Mouse (Mus musculus) hindbrain, embryonic 14.5 days (tissue): ENCODE measurements around the gene Ubac2. TPM values are rescaled to one million over a fixed set of nuclear protein-coding genes. Genes with fewer than 3 reads are reported as not detected.

Source experiments
- ATAC-seq: fragments of 200-750 bp; cut with Nextera tagmentation; 2 replicates; pipeline ENCODE4 v1.8.0; 2017; ENCODE audit warnings: moderate number of reproducible peaks, mild to moderate bottlenecking, moderate TSS enrichment, moderate library complexity; ENCODE audit not compliant: low FRiP score
- DNase-seq: peaks from one replicate; pipeline ENCODE4 v3.0.0-alpha.2; 2015; ENCODE audit warnings: low spot score
- H3K27ac ChIP-seq: fragments of 300-500 bp; sonication (generic); 2 replicates; pipeline ENCODE4 v1.5.1; 2014; ENCODE audit warnings: mild to moderate bottlenecking, moderate library complexity
- H3K27me3 ChIP-seq: fragments of 300-500 bp; sonication (generic); 2 replicates; pipeline ENCODE4 v1.6.1; 2014; ENCODE audit warnings: mild to moderate bottlenecking, low read length, mixed read lengths; ENCODE audit not compliant: control insufficient read depth, insufficient read depth
- H3K36me3 ChIP-seq: fragments of 300-500 bp; sonication (generic); replicated peaks from 2 replicates; pipeline ENCODE4 v1.6.1; 2014; ENCODE audit not compliant: control insufficient read depth, insufficient read depth
- H3K4me1 ChIP-seq: fragments of 300-500 bp; sonication (generic); replicated peaks from 2 replicates; pipeline ENCODE4 v1.6.1; 2014; ENCODE audit warnings: antibody characterized with exemption, low read length, mixed read lengths; ENCODE audit not compliant: control insufficient read depth, insufficient read depth
- H3K4me2 ChIP-seq: fragments of 300-500 bp; sonication (generic); replicated peaks from 2 replicates; pipeline ENCODE4 v1.6.1; 2014; ENCODE audit warnings: mild to moderate bottlenecking, moderate library complexity
- H3K4me3 ChIP-seq: fragments of 300-500 bp; sonication (generic); replicated peaks from 2 replicates; pipeline ENCODE4 v1.5.1; 2014; ENCODE audit warnings: mild to moderate bottlenecking, low read length
- H3K9ac ChIP-seq: fragments of 300-500 bp; sonication (generic); 2 replicates; pipeline ENCODE4 v1.6.1; 2014
- H3K9me3 ChIP-seq: fragments of 300-500 bp; sonication (generic); 2 replicates; pipeline ENCODE4 v1.6.1; 2016; ENCODE audit warnings: low read length; ENCODE audit not compliant: control insufficient read depth
- WGBS: fragments of 180-500 bp; shearing (Covaris S2); extraction: QIAGEN DNeasy Blood & Tissue Kit; methylation state at CpG from one replicate; pipeline ENCODE4 v1.1.7; 2014; 5-methylcytosine and 5-hydroxymethylcytosine counted together
- polyA plus RNA-seq: library from polyadenylated mRNA; unstranded; fragments of >200 nt; fragmentation: Nextera tagmentation; extraction: Ambion mirVana; gene quantifications from 2 replicates; pipeline ENCODE4 v1.2.1, GENCODE M21; 2014

Gene Ubac2
- polyA plus RNA-seq, 1 experiment from 2014 or later: 49.6 TPM

- no peak overlapping the region for H3K27ac ChIP-seq
- no peak overlapping the region for H3K4me2 ChIP-seq
- H3K9ac ChIP-seq: no peak overlapping the region
- H3K4me3 ChIP-seq: no peak overlapping the region
- WGBS: 94% methylated on average over 6 of the region's 6 CpGs
- DNase-seq (no peak), ATAC-seq (no peak)
- H3K4me1 ChIP-seq: no peaks in the 10 kb centered on the region
- peaks cover 8% of the 10 kb centered on the region; the same call in 1 of the 2 replicates for H3K36me3 ChIP-seq
- no peaks in the 10 kb centered on the region for H3K27me3 ChIP-seq
- no peaks in the 10 kb centered on the region for H3K9me3 ChIP-seq
Observed at GRCm38 (mm10) chr14:121901511-121901910, 23.1 kb downstream of the Ubac2 start.

DNA sequence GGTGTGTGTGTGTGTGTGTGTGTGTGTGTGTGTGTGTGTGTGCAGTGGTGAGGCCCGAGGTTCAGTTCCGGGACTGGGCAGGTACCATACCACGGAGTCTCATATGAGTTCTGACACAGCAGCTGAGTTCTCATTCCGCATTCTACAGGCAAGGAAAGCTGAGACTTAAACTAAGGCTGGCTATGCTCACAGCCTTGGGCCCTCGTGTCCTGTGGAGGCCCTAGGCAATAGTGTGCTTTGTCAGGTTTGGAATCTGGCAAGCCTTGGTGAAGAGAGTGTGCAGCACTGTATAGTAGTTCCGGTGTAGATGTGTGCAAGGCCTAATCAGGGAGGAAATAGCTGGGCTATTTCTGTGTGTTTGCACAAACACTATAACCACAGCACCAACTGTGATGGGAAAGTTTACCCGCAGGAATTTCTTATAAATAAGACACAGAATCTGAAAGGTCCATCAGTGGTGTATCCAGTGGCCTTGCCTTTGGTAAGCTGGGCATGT is 25.0 kb downstream of the Ubac2 start:
- ATAC-seq: no peak

DNA sequence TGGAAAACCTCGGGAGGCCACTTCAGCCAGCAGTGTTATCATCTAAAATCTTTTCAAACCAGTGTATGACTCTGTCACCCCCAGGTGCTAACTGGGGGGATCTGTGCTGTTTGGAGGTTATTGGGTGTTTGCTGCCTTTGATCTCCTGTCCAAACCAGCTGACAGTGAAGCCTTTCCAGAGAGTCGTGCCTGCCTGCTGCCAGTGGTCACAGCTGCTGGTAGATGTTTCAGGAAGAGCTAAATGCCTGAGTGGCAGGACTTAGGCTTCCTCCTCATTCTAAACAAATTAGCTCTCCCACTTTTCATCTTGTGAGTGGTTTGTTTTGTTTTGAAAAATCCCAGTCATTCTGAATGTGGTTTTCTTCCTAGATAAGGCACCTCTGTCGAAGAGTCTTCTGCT is 26.3 kb downstream of the Ubac2 start:
- DNase-seq: no peak
- 75% methylated on average over 3 of the region's 3 CpGs for WGBS

More for the DNA sequence above, 25.0 kb downstream of the Ubac2 start:
- H3K27me3 ChIP-seq: no peaks in the 10 kb centered on the region
- no peak overlapping the region for H3K9ac ChIP-seq
- H3K4me3 ChIP-seq: no peak overlapping the region
- H3K9me3 ChIP-seq: no peaks in the 10 kb centered on the region
- no peak overlapping the region for H3K27ac ChIP-seq
- DNase-seq: no peak
- no peak overlapping the region for H3K4me2 ChIP-seq
- 93% methylated on average over 7 of the region's 7 CpGs for WGBS
- H3K4me1 ChIP-seq: no peaks in the 10 kb centered on the region
- peaks cover 22% of the 10 kb centered on the region for H3K36me3 ChIP-seq

DNA sequence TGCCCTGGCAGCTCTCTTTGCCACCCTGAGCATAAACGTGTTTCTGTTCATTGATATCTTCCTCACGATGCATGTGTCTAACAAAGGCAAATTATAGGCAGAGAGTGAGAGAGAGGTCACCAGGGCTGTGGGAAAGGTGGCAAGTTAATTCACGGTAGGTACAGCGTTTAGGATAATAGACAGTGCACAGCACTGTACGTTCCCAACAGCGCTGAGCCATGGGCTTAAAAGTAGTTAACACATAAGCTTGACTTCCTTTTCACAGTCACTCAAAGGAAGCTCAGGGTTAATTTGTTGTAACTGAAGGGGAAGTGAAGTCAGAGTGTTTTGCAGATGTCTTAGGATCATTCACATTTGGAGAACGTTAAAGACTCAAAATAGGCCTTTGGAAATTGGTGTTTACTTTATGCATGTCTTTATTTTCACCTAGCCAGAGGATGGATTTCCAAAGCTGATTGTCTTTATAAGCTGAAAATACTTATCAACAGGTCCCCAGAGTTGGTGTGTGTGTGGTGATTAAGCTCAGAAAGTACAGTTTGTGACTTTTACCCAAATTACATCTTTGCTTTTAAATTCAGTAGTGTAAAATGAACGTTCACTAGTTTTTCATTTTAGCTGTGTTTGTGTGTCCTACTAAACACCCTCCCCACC is 28.0 kb downstream of the Ubac2 start:
- no peak overlapping the region for H3K27ac ChIP-seq
- peaks cover 48% of the 10 kb centered on the region for H3K36me3 ChIP-seq
- no peak overlapping the region for H3K4me3 ChIP-seq
- WGBS: 88% methylated on average over 8 of the region's 8 CpGs
- no peak overlapping the region for H3K4me2 ChIP-seq
- no peaks in the 10 kb centered on the region for H3K9me3 ChIP-seq
- ATAC-seq (no peak), DNase-seq (no peak)
- no peaks in the 10 kb centered on the region for H3K4me1 ChIP-seq
- no peak overlapping the region for H3K9ac ChIP-seq
- H3K27me3 ChIP-seq: no peaks in the 10 kb centered on the region

More for the DNA sequence above, 26.3 kb downstream of the Ubac2 start:
- Histone ChIP-seq H3K9ac (no peak overlapping the region), H3K9me3 (no peaks in the 10 kb centered on the region), H3K27ac (no peak overlapping the region), H3K36me3 (peaks cover 34% of the 10 kb centered on the region), H3K27me3 (no peaks in the 10 kb centered on the region), H3K4me2 (no peak overlapping the region), H3K4me3 (no peak overlapping the region), H3K4me1 (no peaks in the 10 kb centered on the region)
- ATAC-seq: no peak

GRCm38 (mm10) chr14:121906992-121907681 is 28.7 kb downstream of the Ubac2 start:
- Histone ChIP-seq H3K36me3 (peaks cover 54% of the 10 kb centered on the region), H3K27ac (no peak overlapping the region), H3K9me3 (no peaks in the 10 kb centered on the region), H3K4me3 (no peak overlapping the region), H3K4me2 (no peak overlapping the region), H3K27me3 (no peaks in the 10 kb centered on the region), H3K4me1 (no peaks in the 10 kb centered on the region), H3K9ac (no peak overlapping the region)
- WGBS: 92% methylated on average over 11 of the region's 11 CpGs
- DNase-seq: no peak
- ATAC-seq: no peak

DNA sequence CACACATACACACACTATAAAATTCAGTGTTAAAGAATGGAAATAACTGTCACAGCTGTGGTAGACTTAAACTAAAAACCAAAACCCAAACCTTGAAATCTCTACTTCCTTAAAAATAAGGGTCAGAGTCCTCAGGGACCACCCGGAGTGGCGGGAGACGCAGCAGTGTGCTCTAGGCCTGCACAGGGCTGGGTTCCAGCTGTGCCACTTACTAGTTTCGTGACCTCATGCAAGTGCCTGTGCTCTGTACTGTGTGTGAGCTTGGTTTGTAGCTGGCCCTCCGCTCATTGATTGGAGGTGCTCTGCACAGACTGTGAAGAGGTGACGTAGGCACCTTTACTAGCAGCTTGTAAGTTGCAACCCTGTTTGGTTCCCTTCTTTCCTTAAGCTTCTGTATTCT is 31.4 kb downstream of the Ubac2 start:
- Histone ChIP-seq H3K36me3 (peaks cover 59% of the 10 kb centered on the region), H3K9ac (no peak overlapping the region), H3K4me1 (no peaks in the 10 kb centered on the region), H3K9me3 (no peaks in the 10 kb centered on the region), H3K4me2 (no peak overlapping the region), H3K27me3 (no peaks in the 10 kb centered on the region), H3K27ac (no peak overlapping the region), H3K4me3 (no peak overlapping the region)
- DNase-seq: no peak
- 92% methylated on average over 6 of the region's 6 CpGs for WGBS
- ATAC-seq: no peak

- WGBS: 94% methylated on average over 7 of the region's 7 CpGs
- no peak overlapping the region for H3K4me3 ChIP-seq
- H3K36me3 ChIP-seq: peaks cover 64% of the 10 kb centered on the region
- H3K9me3 ChIP-seq: no peaks in the 10 kb centered on the region
- no peak overlapping the region for H3K27ac ChIP-seq
- no peak for DNase-seq
- H3K4me2 ChIP-seq: no peak overlapping the region
- ATAC-seq: no peak
- no peaks in the 10 kb centered on the region for H3K4me1 ChIP-seq
- no peaks in the 10 kb centered on the region for H3K27me3 ChIP-seq
- H3K9ac ChIP-seq: no peak overlapping the region
Observed at GRCm38 (mm10) chr14:121912501-121912900, 34.1 kb downstream of the Ubac2 start.

DNA sequence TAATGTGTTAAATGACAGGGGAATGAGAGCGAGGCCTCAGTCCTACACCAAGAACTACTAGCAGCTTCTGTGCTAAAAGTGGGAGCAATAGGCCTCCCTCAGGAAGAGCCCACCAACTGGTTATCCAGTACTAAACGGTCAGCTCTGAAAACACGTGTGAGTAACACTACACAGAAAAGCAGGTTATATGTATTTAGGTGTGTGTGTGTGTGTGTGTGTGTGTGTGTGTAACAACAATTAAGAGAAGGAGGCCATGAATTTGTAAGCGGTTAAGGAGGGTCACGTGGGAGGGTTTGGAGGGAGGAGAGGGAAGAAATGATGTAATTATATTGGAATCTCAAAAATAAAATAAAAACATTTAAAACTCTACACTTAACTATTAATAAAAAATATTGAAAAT is 36.7 kb downstream of the Ubac2 start:
- Histone ChIP-seq H3K27ac (no peak overlapping the region), H3K4me3 (no peak overlapping the region), H3K9ac (no peak overlapping the region), H3K4me1 (no peaks in the 10 kb centered on the region), H3K9me3 (no peaks in the 10 kb centered on the region), H3K27me3 (no peaks in the 10 kb centered on the region), H3K36me3 (peaks cover 41% of the 10 kb centered on the region), H3K4me2 (no peak overlapping the region)
- DNase-seq: no peak
- WGBS: 90% methylated on average over 5 of the region's 5 CpGs
- no peak for ATAC-seq

DNA sequence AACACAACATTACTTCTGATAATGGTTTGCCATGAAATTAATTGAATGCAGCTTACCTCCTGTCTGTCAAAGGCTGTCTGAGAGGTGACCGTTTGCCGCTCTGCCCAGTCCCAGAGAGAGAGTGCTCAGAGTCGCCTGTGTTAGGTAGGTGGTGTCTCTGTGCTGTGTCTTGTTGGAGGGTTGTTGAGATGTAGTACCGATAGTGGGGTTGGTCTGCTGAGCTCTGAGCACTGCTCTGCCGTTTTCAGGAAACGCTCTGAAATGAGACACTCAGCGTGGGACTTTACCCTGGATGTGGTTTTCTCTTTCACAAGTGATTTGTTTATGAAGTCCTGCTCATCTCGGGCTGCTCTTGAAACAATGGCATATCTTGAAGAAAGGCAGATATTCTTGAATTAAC is 37.2 kb downstream of the Ubac2 start, which contains the start of gene Gpr18:
TSS of gene Gpr18 (minus strand) at position 161 of the 400 bp plus-strand sequence.
- H3K4me2 ChIP-seq: no peak within 1 kb of the TSS
- no peak within 1 kb of the TSS for H3K27ac ChIP-seq
- ATAC-seq (no peak), DNase-seq (no peak)
- peaks cover 36% of the 10 kb centered on the region for H3K36me3 ChIP-seq
- H3K9ac ChIP-seq: no peak within 1 kb of the TSS
- 87% methylated on average over 8 of the region's 8 CpGs for WGBS
- H3K27me3 ChIP-seq: no peaks in the 10 kb centered on the region
- H3K4me1 ChIP-seq: no peaks in the 10 kb centered on the region
- H3K9me3 ChIP-seq: no peaks in the 10 kb centered on the region
- no peak within 1 kb of the TSS for H3K4me3 ChIP-seq
